Mouse (Mus musculus): ENCODE results near the gene Angptl2. TPM values are rescaled to one million over a fixed set of nuclear protein-coding genes. Genes with fewer than 3 reads are reported as not detected.

The Angptl2 gene
- polyA plus RNA-seq, 1 experiment from 2014 or later = 14.8 TPM

GRCm38 (mm10) chr2:33282877-33283276 lies 67.0 kb downstream of the Angptl2 start:
- H3K4me3 ChIP-seq (replicated peaks) = no peak overlapping the region
- 0 out of 2 replicates have a peak, but pooled peaks cover 3% of the 10 kb centered on the region for H3K4me1 ChIP-seq (replicated peaks)
- WGBS = 78% methylated on average over 4 of the region's 4 CpGs
- no peak overlapping the region for H3K9ac ChIP-seq (replicated peaks)
- no peaks in the 10 kb centered on the region for H3K27me3 ChIP-seq
- no peak overlapping the region; the same call in 1 of the 2 replicates for H3K27ac ChIP-seq
- no peak for ATAC-seq
- H3K36me3 ChIP-seq = peaks cover 29% of the 10 kb centered on the region
- no peaks in the 10 kb centered on the region for H3K9me3 ChIP-seq
- no peak overlapping the region for H3K4me2 ChIP-seq (replicated peaks)

GRCm38 (mm10) chr2:33283674-33284073 lies 67.8 kb downstream of the Angptl2 start:
- ATAC-seq = no peak
- Histone ChIP-seq H3K4me1 (replicated peaks) (0 out of 2 replicates have a peak, but pooled peaks cover 3% of the 10 kb centered on the region), H3K27ac (no peak overlapping the region), H3K4me3 (replicated peaks) (no peak overlapping the region), H3K9ac (replicated peaks) (no peak overlapping the region), H3K27me3 (no peaks in the 10 kb centered on the region), H3K4me2 (replicated peaks) (no peak overlapping the region), H3K36me3 (peaks cover 36% of the 10 kb centered on the region), H3K9me3 (no peaks in the 10 kb centered on the region)
- WGBS = 80% methylated on average over 2 of the region's 2 CpGs

- Histone ChIP-seq H3K36me3 (peaks cover 34% of the 10 kb centered on the region), H3K9me3 (no peaks in the 10 kb centered on the region), H3K4me2 (replicated peaks) (no peak overlapping the region), H3K4me3 (replicated peaks) (no peak overlapping the region), H3K27ac (no peak overlapping the region), H3K4me1 (replicated peaks) (peaks cover 10% of the 10 kb centered on the region), H3K9ac (replicated peaks) (no peak overlapping the region), H3K27me3 (no peaks in the 10 kb centered on the region)
- ATAC-seq = no peak
- 94% methylated on average over 5 of the region's 5 CpGs for WGBS
Measured at GRCm38 (mm10) chr2:33288837-33289236, 73.0 kb downstream of the Angptl2 start.

GRCm38 (mm10) chr2:33290491-33290890 lies 74.6 kb downstream of the Angptl2 start:
- H3K4me1 ChIP-seq (replicated peaks) = peaks cover 10% of the 10 kb centered on the region
- no peaks in the 10 kb centered on the region for H3K9me3 ChIP-seq
- peaks cover 25% of the 10 kb centered on the region for H3K36me3 ChIP-seq
- 88% methylated on average over 8 of the region's 8 CpGs for WGBS
- ATAC-seq = no peak
- H3K4me3 ChIP-seq (replicated peaks) = no peak overlapping the region
- no peaks in the 10 kb centered on the region for H3K27me3 ChIP-seq
- H3K4me2 ChIP-seq (replicated peaks) = no peak overlapping the region
- no peak overlapping the region for H3K9ac ChIP-seq (replicated peaks)
- H3K27ac ChIP-seq = no peak overlapping the region

- Histone ChIP-seq H3K4me1 (replicated peaks) (peaks cover 10% of the 10 kb centered on the region), H3K27me3 (no peaks in the 10 kb centered on the region), H3K4me3 (replicated peaks) (no peak overlapping the region), H3K36me3 (peaks cover 30% of the 10 kb centered on the region), H3K27ac (no peak overlapping the region), H3K9me3 (no peaks in the 10 kb centered on the region), H3K4me2 (replicated peaks) (no peak overlapping the region), H3K9ac (replicated peaks) (no peak overlapping the region)
- 93% methylated on average over 2 of the region's 2 CpGs for WGBS
- ATAC-seq = no peak
Measured at GRCm38 (mm10) chr2:33292057-33292456, 76.2 kb downstream of the Angptl2 start.

GRCm38 (mm10) chr2:33295115-33295514 lies 79.2 kb downstream of the Angptl2 start:
- Histone ChIP-seq H3K4me2 (replicated peaks) (no peak overlapping the region), H3K4me1 (replicated peaks) (peaks cover 10% of the 10 kb centered on the region), H3K4me3 (replicated peaks) (no peak overlapping the region), H3K9me3 (no peaks in the 10 kb centered on the region), H3K9ac (replicated peaks) (no peak overlapping the region), H3K36me3 (peaks cover 21% of the 10 kb centered on the region), H3K27me3 (no peaks in the 10 kb centered on the region), H3K27ac (no peak overlapping the region)
- ATAC-seq = no peak
- 89% methylated on average over 5 of the region's 5 CpGs for WGBS

Other genes starting within 250 kb of the Angptl2 start
- gene Slc2a8, start 234.0 kb upstream of the Angptl2 start, polyA plus RNA-seq (2015; fragmentation: Nextera tagmentation; extraction: Ambion mirVana) = 19.2 and 20.6 TPM in 2 replicates
- gene Garnl3, start 84.4 kb upstream of the Angptl2 start, polyA plus RNA-seq (2015; fragmentation: Nextera tagmentation; extraction: Ambion mirVana) = 22.9 and 24.2 TPM in 2 replicates
- 36.5 and 37.0 TPM in 2 replicates for gene Ralgps1, start 155.4 kb downstream of the Angptl2 start, polyA plus RNA-seq (2015; fragmentation: Nextera tagmentation; extraction: Ambion mirVana)
- 6.9 and 7.3 TPM in 2 replicates for gene Zbtb34, start 215.3 kb downstream of the Angptl2 start, polyA plus RNA-seq (2015; fragmentation: Nextera tagmentation; extraction: Ambion mirVana)